Mouse (Mus musculus): ENCODE data around the gene Ric1.

GRCm38 (mm10) chr19:29474803-29475202, 47.3 kb upstream of the Ric1 start:
- TF ChIP-seq POLR2A (IDR thresholded peaks at IDR 0.05; ENCODE audit: control insufficient read depth, low read depth, low read length) (no peak), CTCF (IDR thresholded peaks at IDR 0.05; ENCODE audit: control insufficient read depth, insufficient read depth, insufficient replicate concordance, low read depth, low read length) (no peak)

Data from testis, adult 2 months (tissue).